Comparison of ENCODE assay signal across 25 mouse cellular contexts in the genomic region with DNA sequence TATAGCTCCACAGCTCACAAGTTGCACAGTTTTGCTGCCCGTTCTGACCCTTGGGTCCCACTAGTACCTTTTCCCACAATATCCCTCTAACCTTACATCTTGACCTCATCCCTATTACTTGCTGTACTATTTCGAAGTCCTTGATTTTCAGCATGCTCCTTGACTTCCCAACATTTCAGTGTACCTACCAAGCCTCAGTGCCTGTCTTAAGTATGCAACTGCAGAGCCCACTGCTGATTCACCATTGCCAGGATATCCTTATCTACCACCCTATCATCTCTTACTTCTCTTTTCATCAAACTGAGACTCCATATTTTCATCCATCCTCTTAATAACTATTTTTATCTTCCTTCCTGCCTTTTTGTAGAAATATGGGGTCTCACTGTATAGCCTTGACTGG. TPM values are rescaled to one million over a fixed set of nuclear protein-coding genes. Genes with fewer than 3 reads are reported as not detected.
A peak's percentile ranks its signal among the peaks of the same experiment; 100 is the strongest.
DNase-seq lines count a peak whose midpoint lies in the region; ATAC-seq and TF ChIP-seq lines count a peak whose summit lies in the region.
"Had no signal": no experiment of that assay in that cellular context is flagged by ENCODE, and none has a peak within 500 bp of the region (broad histone marks: within the 10 kb centered on the region; RNA-seq: fewer than 3 reads in every experiment).

No protein-coding gene starts in this region.

- ATAC-seq in midbrain, embryonic 11.5 days (ENCODE audit: low FRiP score): no peak
- ATAC-seq in midbrain, embryonic 14.5 days (ENCODE audit: low FRiP score, low TSS enrichment): no peak
- peak; percentile 18; the same call in 1 of the 2 replicates for ATAC-seq in neutrophil, adult 5-6 weeks (ENCODE audit: extremely low read depth, insufficient number of reproducible peaks, low FRiP score, poor library complexity, severe bottlenecking)
- no peak for ATAC-seq in megakaryocyte-erythroid progenitor cell, adult 5-6 weeks (replicated peaks; ENCODE audit: low FRiP score, low TSS enrichment, poor library complexity, severe bottlenecking)
- ATAC-seq: CD4-positive, CD25-positive, alpha-beta regulatory T cell, adult 4 months; forebrain, embryonic 13.5 days; forebrain, embryonic 15.5 days; forebrain, postnatal 0 days had no signal

- DNase-seq in midbrain, embryonic 11.5 days (ENCODE audit: low spot score, missing footprints): peak; percentile 6
- no peak for DNase-seq in midbrain, embryonic 14.5 days
- DNase-seq in MEL (ENCODE audit: low read depth, low spot score): peak; percentile 16
- DNase-seq in right cerebral cortex, postnatal 10 days (ENCODE audit: low spot score in 2 of 2): no peak
- DNase-seq: adrenal gland, adult 2 months; adrenal gland, postnatal 10 days; adrenal gland, postnatal 25 days; B cell, adult 2 months; cerebellum, adult 11 months; cerebellum, adult 18-20 months; cerebellum, adult 8-10 months; cerebellum, adult 9-11 months; cerebellum, postnatal 14 days; cerebellum, postnatal 36 days; embryo, embryonic 11 days; forebrain, postnatal 0 days had no signal

- no peak overlapping the region for H3K4me2 ChIP-seq in midbrain, embryonic 11.5 days
- no peak overlapping the region for H3K4me2 ChIP-seq in midbrain, embryonic 14.5 days (ENCODE audit: low read length)
- H3K4me2 ChIP-seq: embryonic facial prominence, embryonic 13.5 days; embryonic facial prominence, embryonic 15.5 days; forebrain, embryonic 13.5 days; forebrain, embryonic 15.5 days had no signal

- no peaks in the 10 kb centered on the region for H3K9me3 ChIP-seq in midbrain, embryonic 11.5 days (ENCODE audit: control insufficient read depth, low read length)
- no peaks in the 10 kb centered on the region for H3K9me3 ChIP-seq in midbrain, embryonic 14.5 days (ENCODE audit: control insufficient read depth, low read length)
- H3K9me3 ChIP-seq in MEL (replicated peaks; ENCODE audit: insufficient read depth, low read length): no peaks in the 10 kb centered on the region
- H3K9me3 ChIP-seq: embryonic facial prominence, embryonic 13.5 days; embryonic facial prominence, embryonic 15.5 days; forebrain, embryonic 13.5 days; forebrain, embryonic 15.5 days had no signal

- no peak overlapping the region for H3K9ac ChIP-seq in midbrain, embryonic 11.5 days (ENCODE audit: low read length)
- H3K9ac ChIP-seq in midbrain, embryonic 14.5 days (replicated peaks; ENCODE audit: low read length): no peak overlapping the region
- no peak overlapping the region for H3K9ac ChIP-seq in MEL (ENCODE audit: control insufficient read depth, low read depth, low read length, poor library complexity, severe bottlenecking)
- H3K9ac ChIP-seq: embryonic facial prominence, embryonic 13.5 days; embryonic facial prominence, embryonic 15.5 days; forebrain, embryonic 13.5 days; forebrain, embryonic 15.5 days; forebrain, postnatal 0 days had no signal

- H3K36me3 ChIP-seq in midbrain, embryonic 11.5 days (ENCODE audit: control insufficient read depth, insufficient read depth, low read length): no peaks in the 10 kb centered on the region
- no peaks in the 10 kb centered on the region for H3K36me3 ChIP-seq in midbrain, embryonic 14.5 days (ENCODE audit: control insufficient read depth, insufficient read depth, low read length)
- peaks cover 0 to 6% of the 10 kb centered on the region in 2 experiments; a peak in 2 of 4 replicates for H3K36me3 ChIP-seq in MEL (ENCODE audit: control insufficient read depth in 1 of 2, insufficient read depth in 2 of 2, low read length in 2 of 2)
- H3K36me3 ChIP-seq: embryonic facial prominence, embryonic 13.5 days; embryonic facial prominence, embryonic 15.5 days; forebrain, embryonic 15.5 days; G1E had no signal

- WGBS in midbrain, embryonic 11.5 days: 76% methylated on average over 2 of the region's 2 CpGs
- 82% methylated on average over 2 of the region's 2 CpGs for WGBS in midbrain, embryonic 14.5 days

- TF ChIP-seq CTCF in MEL (IDR thresholded peaks at IDR 0.05 in 2 of 3, conservative IDR thresholded peaks at IDR 0.05 in 1 of 3; ENCODE audit: control insufficient read depth in 1 of 3, insufficient read depth in 1 of 3, low read depth in 2 of 3, low read length in 3 of 3, poor library complexity in 1 of 3, severe bottlenecking in 1 of 3): no peak

- no peak overlapping the region for H3K27ac ChIP-seq in midbrain, embryonic 11.5 days (ENCODE audit: low read depth, low read length)
- H3K27ac ChIP-seq in midbrain, embryonic 14.5 days (replicated peaks; ENCODE audit: low read depth, low read length): no peak overlapping the region
- no peak overlapping the region for H3K27ac ChIP-seq in MEL (ENCODE audit: control insufficient read depth, low read depth, low read length)
- H3K27ac ChIP-seq: embryonic facial prominence, embryonic 13.5 days; embryonic facial prominence, embryonic 15.5 days; forebrain, embryonic 13.5 days; forebrain, embryonic 15.5 days had no signal

- H3K79me2 ChIP-seq in MEL (ENCODE audit: control insufficient read depth, insufficient read depth, low read length, poor library complexity): no peaks in the 10 kb centered on the region

- no peak for TF ChIP-seq EP300 in MEL (IDR thresholded peaks at IDR 0.05; ENCODE audit: low read depth in 1 of 2, low read length in 2 of 2)

- no peak for TF ChIP-seq POLR2A in MEL (IDR thresholded peaks at IDR 0.05; ENCODE audit: control insufficient read depth in 1 of 2, insufficient read depth in 1 of 2, low read depth in 1 of 2, low read length in 2 of 2, poor library complexity in 1 of 2)

- no peaks in the 10 kb centered on the region for H3K4me1 ChIP-seq in midbrain, embryonic 11.5 days (ENCODE audit: control insufficient read depth, insufficient read depth, low read length)
- H3K4me1 ChIP-seq in midbrain, embryonic 14.5 days (ENCODE audit: control insufficient read depth, insufficient read depth, low read length): no peaks in the 10 kb centered on the region
- peaks cover 3 to 6% of the 10 kb centered on the region in 2 experiments; a peak in 2 of 4 replicates for H3K4me1 ChIP-seq in MEL (ENCODE audit: control insufficient read depth in 1 of 2, insufficient read depth in 2 of 2, low read length in 2 of 2)
- H3K4me1 ChIP-seq: embryonic facial prominence, embryonic 13.5 days; embryonic facial prominence, embryonic 15.5 days; forebrain, embryonic 13.5 days; forebrain, embryonic 15.5 days had no signal

- no peaks in the 10 kb centered on the region for H3K27me3 ChIP-seq in midbrain, embryonic 11.5 days (ENCODE audit: control insufficient read depth, insufficient read depth, low read length)
- H3K27me3 ChIP-seq in midbrain, embryonic 14.5 days (ENCODE audit: control insufficient read depth, insufficient read depth, low read length): no peaks in the 10 kb centered on the region
- H3K27me3 ChIP-seq in MEL (ENCODE audit: control insufficient read depth in 1 of 2, insufficient read depth in 2 of 2, low read length in 2 of 2): no peaks in the 10 kb centered on the region
- H3K27me3 ChIP-seq: CH12.LX; embryonic facial prominence, embryonic 13.5 days; embryonic facial prominence, embryonic 15.5 days; forebrain, embryonic 13.5 days; forebrain, embryonic 15.5 days had no signal

- no peak for TF ChIP-seq RAD21 in MEL (IDR thresholded peaks at IDR 0.05; ENCODE audit: low read depth, low read length)

- H3K4me3 ChIP-seq in midbrain, embryonic 11.5 days (ENCODE audit: low read depth, low read length): no peak overlapping the region
- H3K4me3 ChIP-seq in midbrain, embryonic 14.5 days (replicated peaks; ENCODE audit: low read depth, low read length): no peak overlapping the region
- H3K4me3 ChIP-seq in MEL (ENCODE audit: control insufficient read depth in 1 of 2, insufficient read depth in 1 of 2, low read depth in 2 of 2, low read length in 2 of 2): no peak overlapping the region
- H3K4me3 ChIP-seq: embryonic facial prominence, embryonic 13.5 days; embryonic facial prominence, embryonic 15.5 days; forebrain, embryonic 13.5 days; forebrain, embryonic 15.5 days had no signal

TF ChIP-seq in MEL, 35 proteins besides CTCF, POLR2A, EP300 and RAD21:
- no peak for TF ChIP-seq UBTF (IDR thresholded peaks at IDR 0.05; ENCODE audit: borderline replicate concordance, insufficient read depth, low read depth, low read length)
- no peak for TF ChIP-seq CHD2 (IDR thresholded peaks at IDR 0.05; ENCODE audit: low read length)
- no peak for TF ChIP-seq POLR2AphosphoS2 (IDR thresholded peaks at IDR 0.05; ENCODE audit: low read length)
- TF ChIP-seq USF1 (IDR thresholded peaks at IDR 0.05; ENCODE audit: low read depth, low read length): no peak
- peak; percentile 48 for TF ChIP-seq GATA1 (IDR thresholded peaks at IDR 0.05; ENCODE audit: low read depth, low read length)

RNA-seq across cellular contexts. Expression of a gene that starts 9.8 kb away (rescaled TPM):
- 0.10 and 0.15 TPM in 2 replicates for polyA plus RNA-seq in midbrain, embryonic 11.5 days (2014; fragmentation: Nextera tagmentation; extraction: Ambion mirVana)
- not detected in 2 replicates for polyA plus RNA-seq in midbrain, embryonic 14.5 days (2014; fragmentation: Nextera tagmentation; extraction: Ambion mirVana)
- not detected in 2 replicates for total RNA-seq in MEL (2012; rRNA removed)
- not detected for polyA plus RNA-seq in MEL (2012; ENCODE audit: insufficient read depth in 1 of 2, insufficient read length in 2 of 2, low read depth in 1 of 2, low replicate concordance in 2 of 2, missing spikeins in 1 of 2)
- total RNA-seq in neutrophil, adult 5-6 weeks (2017): 61.9 and 64.8 TPM in 2 replicates
- total RNA-seq in megakaryocyte-erythroid progenitor cell, adult 5-6 weeks (2014; fragmentation: Nextera tagmentation): not detected in 2 replicates
- total RNA-seq in megakaryocyte-erythroid progenitor cell, adult 5-6 weeks (2017): 0.65 TPM in 1 of 2 replicates, not detected in the other
- total RNA-seq: G1E had no signal
- polyA plus RNA-seq: CD4-positive, CD25-positive, alpha-beta regulatory T cell, adult 4 months; forebrain, embryonic 13.5 days; forebrain, embryonic 15.5 days; G1E had no signal

Comparison
In these comparisons a context has a peak if more than half of its experiments do, and no peak if none do; other contexts are left out.
1. DNase-seq: peak in midbrain, embryonic 11.5 days (single experiment) and MEL (single experiment); none in midbrain, embryonic 14.5 days (single experiment) and right cerebral cortex, postnatal 10 days (0 of 2).
2. RNA of a gene that starts 9.8 kb away (total RNA-seq): 61.9 to 64.8 TPM in neutrophil, adult 5-6 weeks; not detected in MEL and 0.65 TPM in megakaryocyte-erythroid progenitor cell, adult 5-6 weeks; every median in the first group is over 10 times any median in the second.